Mouse (Mus musculus) yolk sac, embryonic 10.5 days (tissue): ENCODE measurements at regions not wholly inside any gene's neighbourhood (a gene's known extent, or its start where the extent isn't known, plus 50 kb on each side); places are given as distances from the start of the nearest gene placed in this dataset.
"Not testable (repeated sequence)": the region's sequence is repeated elsewhere in the genome, so short reads cannot be mapped to it uniquely, and the experiment has no call there.

ENCODE experiments used
- DNase-seq: peaks from one replicate; pipeline ENCODE4 v3.0.0-alpha.2; 2017; ENCODE audit warnings: low spot score

GRCm38 (mm10) chrY:4150031-4150430 lies 378.6 kb downstream of the Gm3376 start:
- peak; percentile 49 for DNase-seq

GRCm38 (mm10) chrY:4150681-4151080 lies 379.2 kb downstream of the Gm3376 start:
- not testable (repeated sequence) for DNase-seq

DNA sequence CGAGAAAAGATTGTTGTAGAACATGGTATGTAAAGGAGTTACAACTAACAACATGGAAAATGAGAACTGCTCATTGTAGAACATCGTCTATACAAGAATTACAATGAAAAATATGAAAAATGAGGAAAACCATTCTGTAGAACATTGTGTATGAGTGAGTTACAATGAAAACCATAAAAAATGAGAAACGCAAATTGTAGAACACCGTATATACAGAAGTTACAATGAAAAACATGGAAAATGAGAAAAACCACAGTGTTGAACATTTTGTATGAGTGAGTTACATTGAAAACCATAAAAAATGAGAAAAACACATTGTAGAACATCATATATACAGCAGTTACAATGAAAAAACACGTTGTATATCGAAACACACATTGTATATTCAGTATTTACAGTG lies 381.5 kb downstream of the Gm3376 start:
- DNase-seq, result not testable (repeated sequence)

DNA sequence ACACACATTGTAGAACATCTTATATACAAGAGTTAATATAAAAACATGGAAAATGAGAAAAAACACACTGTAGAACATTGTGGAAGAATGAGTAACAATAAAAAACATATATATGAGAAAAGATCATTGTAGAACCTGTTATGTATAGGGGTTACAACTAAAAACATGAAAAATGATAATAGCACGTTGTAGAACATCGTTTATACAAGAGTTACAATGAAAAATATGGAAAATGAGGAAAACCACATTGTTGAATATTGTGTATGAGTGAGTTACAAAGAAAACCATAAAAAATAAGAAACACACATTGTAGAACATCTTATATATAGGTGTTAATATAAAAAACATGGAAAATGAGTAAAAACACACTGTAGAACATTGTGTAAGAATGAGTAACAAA lies 388.9 kb downstream of the Gm3376 start:
- no peak for DNase-seq
